Mouse (Mus musculus): Measurements from ENCODE around the gene Mta2. TPM values are rescaled to one million over a fixed set of nuclear protein-coding genes. Genes with fewer than 3 reads are reported as not detected.

The Mta2 gene
- polyA plus RNA-seq, 1 experiment = 14.5 TPM

GRCm38 (mm10) chr19:8898576-8898975 lies 43.1 kb upstream of the Mta2 start:
- no peaks in the 10 kb centered on the region for H3K27me3 ChIP-seq (ENCODE audit: control insufficient read depth, insufficient read depth, low read length)
- peak overlapping the region; percentile 92 for H3K4me3 ChIP-seq (ENCODE audit: control insufficient read depth, low read depth, low read length)
- H3K27ac ChIP-seq (ENCODE audit: control insufficient read depth, insufficient read depth, low read depth, low read length) = peak overlapping the region; percentile 80
- peaks cover 2% of the 10 kb centered on the region for H3K36me3 ChIP-seq (ENCODE audit: control insufficient read depth, insufficient read depth, low read length)
- TF ChIP-seq POLR2A (IDR thresholded peaks at IDR 0.05; ENCODE audit: control insufficient read depth, low read depth, low read length) = no peak
- peaks cover 13% of the 10 kb centered on the region for H3K4me1 ChIP-seq (ENCODE audit: control insufficient read depth, insufficient read depth, low read length)

- TF ChIP-seq POLR2A (IDR thresholded peaks at IDR 0.05; ENCODE audit: control insufficient read depth, low read depth, low read length) (no peak), CTCF (IDR thresholded peaks at IDR 0.05; ENCODE audit: control insufficient read depth, insufficient read depth, insufficient replicate concordance, low read depth, low read length) (no peak)
- Histone ChIP-seq H3K36me3 (ENCODE audit: control insufficient read depth, insufficient read depth, low read length) (peaks cover 2% of the 10 kb centered on the region), H3K4me1 (ENCODE audit: control insufficient read depth, insufficient read depth, low read length) (peaks cover 10% of the 10 kb centered on the region), H3K27me3 (ENCODE audit: control insufficient read depth, insufficient read depth, low read length) (no peaks in the 10 kb centered on the region), H3K4me3 (ENCODE audit: control insufficient read depth, low read depth, low read length) (no peak overlapping the region), H3K27ac (ENCODE audit: control insufficient read depth, insufficient read depth, low read depth, low read length) (no peak overlapping the region)
Observed at GRCm38 (mm10) chr19:8899079-8899478, 42.6 kb upstream of the Mta2 start.

GRCm38 (mm10) chr19:8903412-8903811 lies 38.3 kb upstream of the Mta2 start:
- TF ChIP-seq POLR2A (IDR thresholded peaks at IDR 0.05; ENCODE audit: control insufficient read depth, low read depth, low read length) (no peak), CTCF (IDR thresholded peaks at IDR 0.05; ENCODE audit: control insufficient read depth, insufficient read depth, insufficient replicate concordance, low read depth, low read length) (no peak)
- no peak overlapping the region for H3K27ac ChIP-seq (ENCODE audit: control insufficient read depth, insufficient read depth, low read depth, low read length)
- H3K36me3 ChIP-seq (ENCODE audit: control insufficient read depth, insufficient read depth, low read length) = peaks cover 2% of the 10 kb centered on the region

DNA sequence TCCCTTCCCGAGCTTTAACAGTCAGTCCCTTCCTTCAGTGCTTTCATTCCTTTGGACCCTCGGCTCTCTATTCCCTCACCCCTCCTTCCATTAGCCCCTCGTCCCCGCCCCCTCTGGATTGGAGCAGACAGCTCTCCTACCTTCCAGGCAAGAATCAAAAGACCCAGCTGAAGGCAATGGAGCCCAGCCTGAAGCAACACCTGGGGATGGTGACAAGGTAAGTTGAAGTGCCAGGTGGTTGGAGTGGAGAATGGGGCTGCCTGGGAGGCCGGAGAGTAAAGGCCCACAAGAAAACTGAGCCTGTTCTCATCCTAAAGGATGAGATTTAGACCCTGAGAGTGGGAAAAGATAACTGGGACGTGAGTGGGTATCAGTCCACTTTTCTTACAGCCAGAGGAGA lies 33.1 kb upstream of the Mta2 start:
- Histone ChIP-seq H3K27ac (ENCODE audit: control insufficient read depth, insufficient read depth, low read depth, low read length) (no peak overlapping the region), H3K36me3 (ENCODE audit: control insufficient read depth, insufficient read depth, low read length) (peaks cover 8% of the 10 kb centered on the region), H3K4me3 (ENCODE audit: control insufficient read depth, low read depth, low read length) (no peak overlapping the region), H3K4me1 (ENCODE audit: control insufficient read depth, insufficient read depth, low read length) (no peaks in the 10 kb centered on the region), H3K27me3 (ENCODE audit: control insufficient read depth, insufficient read depth, low read length) (no peaks in the 10 kb centered on the region)
- TF ChIP-seq POLR2A (IDR thresholded peaks at IDR 0.05; ENCODE audit: control insufficient read depth, low read depth, low read length) = no peak
- no peak for TF ChIP-seq CTCF (IDR thresholded peaks at IDR 0.05; ENCODE audit: control insufficient read depth, insufficient read depth, insufficient replicate concordance, low read depth, low read length)

More at GRCm38 (mm10) chr19:8903412-8903811, 38.3 kb upstream of the Mta2 start:
- Histone ChIP-seq H3K27me3 (ENCODE audit: control insufficient read depth, insufficient read depth, low read length) (no peaks in the 10 kb centered on the region), H3K4me1 (ENCODE audit: control insufficient read depth, insufficient read depth, low read length) (no peaks in the 10 kb centered on the region; the same call in 1 of the 2 replicates), H3K4me3 (ENCODE audit: control insufficient read depth, low read depth, low read length) (no peak overlapping the region)

DNA sequence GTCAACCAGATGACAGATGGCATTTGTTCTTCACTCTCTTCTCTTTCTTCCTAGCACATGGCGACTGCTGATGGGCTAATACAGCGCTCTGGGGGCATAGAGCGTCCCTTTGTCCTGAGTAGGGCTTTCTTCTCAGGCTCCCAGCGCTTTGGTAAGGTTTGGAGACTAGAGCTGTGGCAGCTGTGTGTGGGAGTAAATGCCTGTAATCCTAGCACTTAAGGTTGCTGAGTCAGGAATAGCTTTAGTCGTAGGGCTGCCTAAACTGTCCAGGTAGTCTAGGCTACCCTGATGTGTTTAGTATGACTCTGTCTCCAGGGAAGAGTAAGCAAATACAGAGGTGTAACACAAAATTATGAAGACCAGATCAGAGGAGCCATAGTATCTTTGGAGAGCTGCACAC lies 29.9 kb upstream of the Mta2 start:
- no peaks in the 10 kb centered on the region for H3K27me3 ChIP-seq (ENCODE audit: control insufficient read depth, insufficient read depth, low read length)
- no peak overlapping the region for H3K27ac ChIP-seq (ENCODE audit: control insufficient read depth, insufficient read depth, low read depth, low read length)

GRCm38 (mm10) chr19:8914212-8914611 lies 27.5 kb upstream of the Mta2 start:
- H3K27ac ChIP-seq (ENCODE audit: control insufficient read depth, insufficient read depth, low read depth, low read length) = no peak overlapping the region
- peaks cover 8% of the 10 kb centered on the region for H3K36me3 ChIP-seq (ENCODE audit: control insufficient read depth, insufficient read depth, low read length)
- H3K27me3 ChIP-seq (ENCODE audit: control insufficient read depth, insufficient read depth, low read length) = no peaks in the 10 kb centered on the region
- H3K4me3 ChIP-seq (ENCODE audit: control insufficient read depth, low read depth, low read length) = no peak overlapping the region
- H3K4me1 ChIP-seq (ENCODE audit: control insufficient read depth, insufficient read depth, low read length) = no peaks in the 10 kb centered on the region; the same call in 1 of the 2 replicates
- TF ChIP-seq POLR2A (IDR thresholded peaks at IDR 0.05; ENCODE audit: control insufficient read depth, low read depth, low read length) (no peak), CTCF (IDR thresholded peaks at IDR 0.05; ENCODE audit: control insufficient read depth, insufficient read depth, insufficient replicate concordance, low read depth, low read length) (no peak)

More for the DNA sequence above, 29.9 kb upstream of the Mta2 start:
- Histone ChIP-seq H3K36me3 (ENCODE audit: control insufficient read depth, insufficient read depth, low read length) (peaks cover 11% of the 10 kb centered on the region), H3K4me3 (ENCODE audit: control insufficient read depth, low read depth, low read length) (no peak overlapping the region), H3K4me1 (ENCODE audit: control insufficient read depth, insufficient read depth, low read length) (no peaks in the 10 kb centered on the region)
- TF ChIP-seq CTCF (IDR thresholded peaks at IDR 0.05; ENCODE audit: control insufficient read depth, insufficient read depth, insufficient replicate concordance, low read depth, low read length) (no peak), POLR2A (IDR thresholded peaks at IDR 0.05; ENCODE audit: control insufficient read depth, low read depth, low read length) (no peak)

- H3K4me1 ChIP-seq (ENCODE audit: control insufficient read depth, insufficient read depth, low read length) = peaks cover 8% of the 10 kb centered on the region
- TF ChIP-seq CTCF (IDR thresholded peaks at IDR 0.05; ENCODE audit: control insufficient read depth, insufficient read depth, insufficient replicate concordance, low read depth, low read length) = no peak
- TF ChIP-seq POLR2A (IDR thresholded peaks at IDR 0.05; ENCODE audit: control insufficient read depth, low read depth, low read length) = no peak
- peaks cover 3% of the 10 kb centered on the region; the same call in 1 of the 2 replicates for H3K36me3 ChIP-seq (ENCODE audit: control insufficient read depth, insufficient read depth, low read length)
- no peaks in the 10 kb centered on the region for H3K27me3 ChIP-seq (ENCODE audit: control insufficient read depth, insufficient read depth, low read length)
- H3K27ac ChIP-seq (ENCODE audit: control insufficient read depth, insufficient read depth, low read depth, low read length) = no peak overlapping the region
- H3K4me3 ChIP-seq (ENCODE audit: control insufficient read depth, low read depth, low read length) = no peak overlapping the region
Observed at GRCm38 (mm10) chr19:8919000-8919399, 22.7 kb upstream of the Mta2 start.

DNA sequence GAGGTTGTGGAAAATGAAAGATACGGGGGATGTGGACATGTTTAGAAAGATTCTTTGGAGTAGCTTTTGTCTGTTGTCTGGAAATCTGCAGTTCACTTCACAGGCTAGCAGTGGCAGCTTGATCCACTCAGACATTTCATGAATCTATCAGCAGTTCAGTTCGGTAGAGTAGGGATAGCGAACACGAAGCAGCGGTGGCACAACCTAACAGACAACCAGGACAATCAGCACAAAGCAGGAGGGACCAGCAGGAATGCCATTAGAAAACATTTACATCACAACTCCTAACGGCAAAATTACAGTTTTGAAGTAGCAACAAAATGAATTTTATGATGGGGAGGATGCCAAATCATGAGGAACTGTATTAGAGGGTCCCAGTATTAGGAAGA lies 22.0 kb upstream of the Mta2 start:
- Histone ChIP-seq H3K4me1 (ENCODE audit: control insufficient read depth, insufficient read depth, low read length) (peaks cover 8% of the 10 kb centered on the region), H3K4me3 (ENCODE audit: control insufficient read depth, low read depth, low read length) (peak overlapping the region; percentile 88; the same call in 1 of the 2 replicates), H3K27ac (ENCODE audit: control insufficient read depth, insufficient read depth, low read depth, low read length) (peak overlapping the region; percentile 88), H3K36me3 (ENCODE audit: control insufficient read depth, insufficient read depth, low read length) (peaks cover 3% of the 10 kb centered on the region; the same call in 1 of the 2 replicates), H3K27me3 (ENCODE audit: control insufficient read depth, insufficient read depth, low read length) (no peaks in the 10 kb centered on the region)
- TF ChIP-seq CTCF (IDR thresholded peaks at IDR 0.05; ENCODE audit: control insufficient read depth, insufficient read depth, insufficient replicate concordance, low read depth, low read length) (no peak), POLR2A (IDR thresholded peaks at IDR 0.05; ENCODE audit: control insufficient read depth, low read depth, low read length) (no peak)
